Mouse (Mus musculus): ENCODE data around the gene Plac8.

GRCm38 (mm10) chr5:100605828-100606229 is 33.8 kb upstream of the Plac8 start:
- TF ChIP-seq CTCF (IDR thresholded peaks at IDR 0.05; ENCODE audit: extremely low read depth, insufficient read length, insufficient replicate concordance, low read depth, low read length) (no peak), POLR2A (IDR thresholded peaks at IDR 0.05; ENCODE audit: low read depth, low read length) (no peak)
